Mouse (Mus musculus) testis, adult 2 months (tissue): ENCODE data around the gene H2afy2.

Source experiments
- CTCF ChIP-seq: fragments of 200-500 bp; IDR thresholded peaks from 2 replicates; pipeline ENCODE4 v1.5.1; 2012; ENCODE audit warnings: low read depth, mild to moderate bottlenecking, inconsistent platforms, low read length, moderate library complexity; ENCODE audit not compliant: control insufficient read depth, insufficient read depth, insufficient replicate concordance
- POLR2A ChIP-seq: fragments of 200-500 bp; IDR thresholded peaks from 2 replicates; pipeline ENCODE4 v1.6.1; 2012; ENCODE audit warnings: low read depth, mild to moderate bottlenecking, inconsistent platforms, low read length, moderate library complexity; ENCODE audit not compliant: control insufficient read depth

GRCm38 (mm10) chr10:61730171-61730570, 53.8 kb downstream of the H2afy2 start:
- TF ChIP-seq CTCF (no peak), POLR2A (no peak)
